Mouse (Mus musculus) kidney, postnatal 36 days (tissue): Measurements from ENCODE around the gene Tesk1.

Experiments
- DNase-seq, 2 experiments: peaks; one replicate each; pipeline ENCODE4 v3.0.0; 2021 to 2022; ENCODE audit warnings: mixed read lengths in 2 of 2

Gene Tesk1

DNA sequence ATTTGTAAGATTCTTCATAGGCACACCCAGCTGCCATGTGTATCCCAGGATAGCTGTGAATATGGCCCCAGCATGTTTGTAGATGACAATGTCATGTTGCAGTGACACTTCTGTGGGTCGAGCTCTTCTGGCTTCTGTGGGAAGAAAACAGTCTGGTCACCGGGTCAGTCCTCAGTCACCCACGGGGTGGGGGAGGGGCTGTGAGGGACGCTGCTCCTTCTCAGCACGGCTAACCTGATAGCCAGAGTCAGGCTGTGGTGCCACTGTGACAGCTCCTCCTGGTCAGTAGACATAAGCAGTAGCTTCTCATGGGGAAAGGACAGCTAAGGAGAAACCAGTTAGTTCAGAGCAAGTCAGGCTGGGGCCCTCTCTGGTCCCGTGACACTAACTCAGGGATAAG lies 54.8 kb downstream of the Tesk1 start:
- DNase-seq = peak in 1 of 2 experiments; percentile 62

DNA sequence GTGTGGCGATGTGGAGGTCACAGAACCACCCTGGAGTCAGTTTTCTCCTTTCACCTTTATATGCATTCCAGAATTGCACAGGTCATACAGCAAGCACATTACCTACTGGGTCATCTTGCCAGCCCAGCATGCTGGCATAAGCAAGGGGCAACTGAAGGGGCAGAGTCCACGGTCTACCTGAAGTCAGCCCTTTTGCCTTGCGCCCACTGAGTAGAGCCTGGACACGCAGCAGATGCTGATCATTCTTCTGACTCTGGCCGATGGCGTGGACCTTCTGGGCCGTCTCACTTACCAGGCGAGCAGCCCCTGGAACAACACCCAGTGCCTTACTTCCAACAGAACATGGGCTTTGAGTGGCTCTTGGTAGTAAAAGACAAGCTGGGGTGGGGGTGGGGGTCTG lies 55.7 kb downstream of the Tesk1 start:
- peak; percentile 70 to 71 for DNase-seq
